Mouse (Mus musculus) forebrain, embryonic 15.5 days (tissue): ENCODE data around the gene Ska2. TPM values are rescaled to one million over a fixed set of nuclear protein-coding genes. Genes with fewer than 3 reads are reported as not detected.
A peak's percentile ranks its signal among the peaks of the same experiment; 100 is the strongest.

Experiments
- ATAC-seq: fragments of 200-750 bp; cut with Nextera tagmentation; replicated peaks from 2 replicates; pipeline ENCODE4 v1.8.0; 2017; ENCODE audit warnings: mild to moderate bottlenecking, moderate TSS enrichment, moderate library complexity
- H3K27ac ChIP-seq: fragments of 300-500 bp; sonication (generic); replicated peaks from 2 replicates; pipeline ENCODE4 v1.5.1; 2015; ENCODE audit warnings: mild to moderate bottlenecking, inconsistent platforms
- H3K27me3 ChIP-seq: fragments of 300-500 bp; sonication (generic); 2 replicates; pipeline ENCODE4 v1.6.1; 2015; ENCODE audit warnings: inconsistent platforms
- H3K36me3 ChIP-seq: fragments of 300-500 bp; sonication (generic); 2 replicates; pipeline ENCODE4 v1.6.1; 2015; ENCODE audit warnings: mild to moderate bottlenecking, inconsistent platforms
- H3K4me1 ChIP-seq: fragments of 300-500 bp; sonication (generic); 2 replicates; pipeline ENCODE4 v1.6.1; 2015; ENCODE audit warnings: inconsistent platforms
- H3K4me2 ChIP-seq: fragments of 300-500 bp; sonication (generic); replicated peaks from 2 replicates; pipeline ENCODE4 v1.6.1; 2015; ENCODE audit warnings: mild to moderate bottlenecking, inconsistent platforms
- H3K4me3 ChIP-seq: fragments of 300-500 bp; sonication (generic); 2 replicates; pipeline ENCODE4 v1.5.1; 2015; ENCODE audit warnings: mild to moderate bottlenecking, inconsistent platforms
- H3K9ac ChIP-seq: fragments of 300-500 bp; sonication (generic); replicated peaks from 2 replicates; pipeline ENCODE4 v1.6.1; 2015; ENCODE audit warnings: mild to moderate bottlenecking, inconsistent platforms
- H3K9me3 ChIP-seq: fragments of 300-500 bp; sonication (generic); 2 replicates; pipeline ENCODE4 v1.6.1; 2016; ENCODE audit warnings: inconsistent platforms
- WGBS: fragments of 180-500 bp; shearing (Covaris S2); methylation state at CpG from one replicate; pipeline ENCODE4 v1.1.7; 2015; ENCODE audit warnings: mixed read lengths; 5-methylcytosine and 5-hydroxymethylcytosine counted together
- polyA plus RNA-seq: library from polyadenylated mRNA; unstranded; fragments of >200 nt; fragmentation: Nextera tagmentation; extraction: Ambion mirVana; gene quantifications from 2 replicates; pipeline ENCODE4 v1.2.1, GENCODE M21; 2015

The Ska2 gene
- 73.9 and 80.2 TPM in 2 replicates for polyA plus RNA-seq

- peak within 1 kb of the TSS; percentile 65 for H3K4me2 ChIP-seq
- WGBS = under 1% methylated on average over 40 of the region's 40 CpGs
- H3K27ac ChIP-seq = peak within 1 kb of the TSS; percentile 95
- peak within 1 kb of the TSS; percentile 97 for H3K9ac ChIP-seq
- peaks cover 37% of the 10 kb centered on the region for H3K4me1 ChIP-seq
- peak within 1 kb of the TSS; percentile 88 for H3K4me3 ChIP-seq
- peaks cover 18% of the 10 kb centered on the region for H3K36me3 ChIP-seq
- no peaks in the 10 kb centered on the region for H3K9me3 ChIP-seq
- ATAC-seq = peak; percentile 100
- H3K27me3 ChIP-seq = no peaks in the 10 kb centered on the region
Measured at GRCm38 (mm10) chr11:87108755-87109518, at the start of gene Ska2. Gene Ska2, plus strand, starts transcription at chr11:87109234.

GRCm38 (mm10) chr11:87060410-87060809 is 48.6 kb upstream of the Ska2 start:
- H3K4me3 ChIP-seq = no peak overlapping the region
- 99% methylated on average over 2 of the region's 2 CpGs for WGBS
- H3K9ac ChIP-seq = no peak overlapping the region
- H3K4me2 ChIP-seq = no peak overlapping the region
- H3K9me3 ChIP-seq = no peaks in the 10 kb centered on the region
- no peaks in the 10 kb centered on the region for H3K4me1 ChIP-seq
- ATAC-seq = no peak
- H3K36me3 ChIP-seq = peaks cover 75% of the 10 kb centered on the region
- H3K27me3 ChIP-seq = no peaks in the 10 kb centered on the region
- H3K27ac ChIP-seq = no peak overlapping the region

- Histone ChIP-seq H3K4me1 (no peaks in the 10 kb centered on the region), H3K4me2 (no peak overlapping the region), H3K4me3 (no peak overlapping the region), H3K27ac (no peak overlapping the region), H3K9ac (no peak overlapping the region), H3K9me3 (no peaks in the 10 kb centered on the region), H3K36me3 (peaks cover 60% of the 10 kb centered on the region), H3K27me3 (no peaks in the 10 kb centered on the region)
- WGBS = 85% methylated on average over 3 of the region's 3 CpGs
- ATAC-seq = no peak
Measured at GRCm38 (mm10) chr11:87062087-87062486, 46.9 kb upstream of the Ska2 start.

- H3K4me3 ChIP-seq = peak overlapping the region; percentile 92
- peak overlapping the region; percentile 69 for H3K4me2 ChIP-seq
- H3K27ac ChIP-seq = peak overlapping the region; percentile 99
- peak overlapping the region; percentile 88 for H3K9ac ChIP-seq
- under 1% methylated on average over 24 of the region's 24 CpGs for WGBS
- H3K36me3 ChIP-seq = peaks cover 20% of the 10 kb centered on the region
- no peaks in the 10 kb centered on the region for H3K27me3 ChIP-seq
- ATAC-seq = peak; percentile 76
- no peaks in the 10 kb centered on the region for H3K9me3 ChIP-seq
- peaks cover 41% of the 10 kb centered on the region for H3K4me1 ChIP-seq
Measured at GRCm38 (mm10) chr11:87073343-87073865, 35.6 kb upstream of the Ska2 start.

- peak within 1 kb of the TSS; percentile 99 for H3K27ac ChIP-seq
- H3K27me3 ChIP-seq = no peaks in the 10 kb centered on the region
- peaks cover 22% of the 10 kb centered on the region for H3K36me3 ChIP-seq
- no peaks in the 10 kb centered on the region for H3K9me3 ChIP-seq
- peak within 1 kb of the TSS; percentile 88 for H3K9ac ChIP-seq
- ATAC-seq = peak; percentile 98
- peak within 1 kb of the TSS; percentile 69 for H3K4me2 ChIP-seq
- H3K4me3 ChIP-seq = peak within 1 kb of the TSS; percentile 92
- WGBS = under 1% methylated on average over 43 of the region's 43 CpGs
- H3K4me1 ChIP-seq = peaks cover 41% of the 10 kb centered on the region
Measured at GRCm38 (mm10) chr11:87073866-87074440, 35.1 kb upstream of the Ska2 start, which contains the start of gene Gdpd1. Gene Gdpd1, minus strand, starts transcription at chr11:87074062.

- WGBS = 76% methylated on average over 1 of the region's 1 CpGs
- no peak for ATAC-seq
- Histone ChIP-seq H3K9me3 (no peaks in the 10 kb centered on the region), H3K27ac (no peak overlapping the region), H3K27me3 (no peaks in the 10 kb centered on the region), H3K4me1 (peaks cover 45% of the 10 kb centered on the region), H3K4me3 (no peak overlapping the region), H3K9ac (no peak overlapping the region), H3K36me3 (peaks cover 43% of the 10 kb centered on the region), H3K4me2 (no peak overlapping the region)
Measured at GRCm38 (mm10) chr11:87083712-87084111, 25.3 kb upstream of the Ska2 start.

- Histone ChIP-seq H3K9ac (no peak overlapping the region), H3K36me3 (peaks cover 38% of the 10 kb centered on the region), H3K4me2 (peak overlapping the region; percentile 84), H3K9me3 (no peaks in the 10 kb centered on the region), H3K4me1 (peaks cover 41% of the 10 kb centered on the region), H3K27me3 (no peaks in the 10 kb centered on the region), H3K4me3 (peak overlapping the region; percentile 95), H3K27ac (no peak overlapping the region)
- no peak for ATAC-seq
- WGBS = 91% methylated on average over 13 of the region's 13 CpGs
Measured at GRCm38 (mm10) chr11:87085461-87085860, 23.6 kb upstream of the Ska2 start.

- peak; percentile 93 for ATAC-seq
- Histone ChIP-seq H3K9me3 (no peaks in the 10 kb centered on the region), H3K27me3 (no peaks in the 10 kb centered on the region), H3K9ac (peak within 1 kb of the TSS; percentile 88), H3K4me3 (peak within 1 kb of the TSS; percentile 95), H3K4me2 (peak within 1 kb of the TSS; percentile 84), H3K36me3 (peaks cover 36% of the 10 kb centered on the region), H3K4me1 (peaks cover 41% of the 10 kb centered on the region), H3K27ac (peak within 1 kb of the TSS; percentile 58)
- under 1% methylated on average over 43 of the region's 43 CpGs for WGBS
Measured at GRCm38 (mm10) chr11:87086290-87086984, 22.6 kb upstream of the Ska2 start, which contains the start of gene Smg8. Gene Smg8, minus strand, starts transcription at chr11:87086774.

- Histone ChIP-seq H3K4me2 (peak overlapping the region; percentile 84), H3K36me3 (peaks cover 37% of the 10 kb centered on the region), H3K27me3 (no peaks in the 10 kb centered on the region), H3K4me1 (peaks cover 37% of the 10 kb centered on the region), H3K27ac (no peak overlapping the region), H3K9ac (peak overlapping the region; percentile 88; the same call in 1 of the 2 replicates), H3K4me3 (peak overlapping the region; percentile 95), H3K9me3 (no peaks in the 10 kb centered on the region)
- ATAC-seq = no peak
- 73% methylated on average over 2 of the region's 2 CpGs for WGBS
Measured at GRCm38 (mm10) chr11:87087142-87087541, 21.9 kb upstream of the Ska2 start.

- WGBS = under 1% methylated on average over 14 of the region's 14 CpGs
- no peaks in the 10 kb centered on the region for H3K9me3 ChIP-seq
- peaks cover 16% of the 10 kb centered on the region for H3K36me3 ChIP-seq
- no peak for ATAC-seq
- peaks cover 36% of the 10 kb centered on the region for H3K4me1 ChIP-seq
- H3K4me2 ChIP-seq = peak within 1 kb of the TSS; percentile 65
- peak within 1 kb of the TSS; percentile 97 for H3K9ac ChIP-seq
- peak within 1 kb of the TSS; percentile 95 for H3K27ac ChIP-seq
- H3K4me3 ChIP-seq = peak within 1 kb of the TSS; percentile 88
- no peaks in the 10 kb centered on the region for H3K27me3 ChIP-seq
Measured at GRCm38 (mm10) chr11:87108409-87108754, 652 bp upstream of the Ska2 start, which contains the start of gene Prr11. Gene Prr11, minus strand, starts transcription at chr11:87108708.

GRCm38 (mm10) chr11:87109519-87110171 is 611 bp downstream of the Ska2 start:
- no peak for ATAC-seq
- Histone ChIP-seq H3K36me3 (peaks cover 19% of the 10 kb centered on the region), H3K4me2 (peak overlapping the region; percentile 65), H3K4me3 (peak overlapping the region; percentile 88), H3K9me3 (no peaks in the 10 kb centered on the region), H3K9ac (peak overlapping the region; percentile 97), H3K27ac (peak overlapping the region; percentile 95), H3K27me3 (no peaks in the 10 kb centered on the region), H3K4me1 (peaks cover 44% of the 10 kb centered on the region)
- WGBS = under 1% methylated on average over 42 of the region's 42 CpGs
